Mouse (Mus musculus): ENCODE results near the gene Smad5. TPM values are rescaled to one million over a fixed set of nuclear protein-coding genes. Genes with fewer than 3 reads are reported as not detected.

Gene Smad5
- total RNA-seq, 2 experiments from 2014 or later: 26.3 to 28.0 TPM

DNA sequence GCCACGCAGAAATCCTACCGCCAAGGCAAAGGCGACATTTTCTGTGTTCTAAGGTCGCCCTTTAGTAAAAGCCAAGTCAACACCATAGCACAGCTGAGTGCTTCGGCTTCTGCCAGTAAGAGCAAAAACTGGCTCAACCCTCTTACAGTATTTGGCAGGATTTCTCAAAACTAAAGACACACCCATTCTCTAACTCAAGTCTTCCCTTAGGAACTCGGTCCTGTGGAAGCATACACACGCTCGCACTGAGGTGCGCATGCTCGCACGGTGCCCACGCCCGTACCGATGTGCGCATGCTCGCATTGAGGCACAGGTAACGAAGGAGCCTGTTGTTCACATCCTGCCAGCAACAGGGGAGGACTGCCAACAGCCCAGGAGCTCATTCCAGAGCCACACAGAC is 20.5 kb upstream of the Smad5 start:
- peak; percentile 62 to 69 for DNase-seq (ENCODE audit: low spot score in 2 of 2)
- Histone ChIP-seq H3K27ac (peak overlapping the region; percentile 39; the same call in 1 of the 2 replicates), H3K4me3 (peak overlapping the region; percentile 52)
- no peak for TF ChIP-seq CTCF (conservative IDR thresholded peaks at IDR 0.05)

DNA sequence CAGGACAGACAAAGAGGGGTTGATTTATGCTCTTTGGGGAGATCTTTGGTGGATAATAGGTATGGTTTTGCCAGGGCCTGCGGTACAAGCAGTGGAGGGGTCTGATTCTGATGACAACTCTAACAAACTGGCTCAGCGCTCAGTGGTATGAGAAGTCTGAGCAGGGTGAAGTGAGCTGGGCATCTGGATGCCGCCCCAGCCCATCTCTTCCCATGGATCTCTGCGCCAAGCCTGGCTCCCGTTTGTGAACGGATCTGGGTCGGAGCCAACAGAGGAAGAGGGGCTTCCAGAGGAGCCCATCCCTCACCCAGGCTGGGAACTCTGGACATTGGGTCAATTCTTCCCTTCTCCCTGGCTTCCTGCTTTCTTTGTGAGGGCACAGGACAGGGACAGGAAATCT is 19.5 kb upstream of the Smad5 start:
- H3K4me3 ChIP-seq: no peak overlapping the region
- no peak overlapping the region for H3K27ac ChIP-seq
- no peak for TF ChIP-seq CTCF (conservative IDR thresholded peaks at IDR 0.05)
- DNase-seq (ENCODE audit: low spot score in 2 of 2): no peak

DNA sequence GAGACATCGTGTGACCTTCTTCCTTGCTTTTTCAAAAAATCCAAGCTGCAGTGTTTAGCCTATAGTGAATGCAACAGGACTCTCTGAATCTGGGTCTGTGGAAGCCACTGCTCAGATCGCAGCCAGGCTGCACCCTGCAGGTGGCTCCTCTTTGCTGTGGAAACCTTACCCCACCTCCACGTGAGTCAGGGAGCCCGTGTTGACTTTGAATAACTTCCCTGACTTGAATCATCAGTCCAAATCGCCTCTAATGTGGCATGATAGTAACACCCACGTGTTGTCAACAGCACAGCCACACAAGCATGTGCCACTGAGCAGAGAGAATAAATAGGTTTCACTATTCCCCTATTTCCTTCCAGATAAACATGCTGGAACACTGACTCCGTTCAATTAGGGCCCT is 10.8 kb upstream of the Smad5 start:
- TF ChIP-seq CTCF (conservative IDR thresholded peaks at IDR 0.05): no peak
- no peak overlapping the region for H3K27ac ChIP-seq
- H3K4me3 ChIP-seq: no peak overlapping the region
- no peak for DNase-seq (ENCODE audit: low spot score in 2 of 2)

DNA sequence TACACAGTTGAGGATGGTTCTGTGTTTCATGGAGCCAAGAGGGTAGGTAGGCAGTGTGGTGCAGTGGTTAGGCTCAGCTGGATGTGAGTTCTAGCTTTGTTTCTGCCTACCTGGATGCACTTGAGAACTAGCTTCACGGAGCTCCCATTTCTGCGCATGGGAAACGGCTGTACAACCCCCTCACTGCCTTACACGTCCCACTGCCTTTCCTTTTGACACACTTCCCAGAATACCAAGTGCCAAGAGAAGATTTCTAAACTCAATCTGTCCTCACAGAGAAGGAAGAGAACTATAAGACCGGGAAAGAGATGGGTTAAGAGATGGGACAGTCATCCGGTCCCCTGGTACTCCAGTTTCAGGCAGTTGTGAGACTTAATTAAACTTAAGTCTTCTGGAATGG is 10.2 kb upstream of the Smad5 start:
- DNase-seq (ENCODE audit: low spot score in 2 of 2): no peak
- no peak for TF ChIP-seq CTCF (conservative IDR thresholded peaks at IDR 0.05)
- no peak overlapping the region for H3K27ac ChIP-seq
- no peak overlapping the region for H3K4me3 ChIP-seq

DNA sequence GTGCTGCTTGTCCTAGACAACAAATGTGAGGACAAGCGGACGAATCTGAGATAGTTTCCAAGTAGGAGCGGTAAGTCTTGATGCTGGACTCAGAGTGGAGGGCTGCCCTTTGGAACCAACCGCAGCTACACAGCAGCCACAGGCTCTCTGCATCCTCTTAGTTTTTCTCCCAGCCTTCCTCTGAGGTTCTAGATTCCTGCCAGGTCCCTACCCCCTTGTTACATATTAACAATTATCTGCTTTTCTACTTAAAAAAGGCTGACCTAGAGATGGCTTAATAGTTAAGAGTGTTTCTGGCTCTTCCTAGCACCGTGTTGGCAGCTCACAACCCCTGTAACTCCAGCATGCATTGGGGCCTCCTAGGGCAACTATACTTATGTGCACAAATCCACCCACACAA is 7.1 kb upstream of the Smad5 start:
- DNase-seq (ENCODE audit: low spot score in 2 of 2): no peak
- Histone ChIP-seq H3K27ac (no peak overlapping the region), H3K4me3 (no peak overlapping the region)
- TF ChIP-seq CTCF (conservative IDR thresholded peaks at IDR 0.05): no peak

DNA sequence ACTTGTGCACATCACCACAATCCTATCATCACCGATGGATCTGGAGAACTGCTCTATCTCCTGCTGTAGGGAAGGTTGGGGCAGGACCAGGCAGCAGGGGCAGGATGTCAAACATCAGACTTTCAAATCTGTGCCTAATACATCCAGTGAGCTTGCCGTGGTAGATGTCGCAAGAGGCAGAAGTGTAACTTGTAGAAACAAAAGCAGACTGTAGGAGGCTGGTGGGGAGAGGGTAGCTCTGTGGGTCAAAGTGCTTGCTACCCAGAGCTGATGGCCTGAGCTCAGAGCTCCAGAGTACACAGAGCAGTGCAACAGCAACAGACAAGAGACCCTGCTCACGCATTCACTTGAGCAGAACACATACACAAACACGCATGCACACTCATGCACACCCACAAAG is 6.1 kb upstream of the Smad5 start:
- TF ChIP-seq CTCF (conservative IDR thresholded peaks at IDR 0.05): no peak
- no peak overlapping the region for H3K4me3 ChIP-seq
- DNase-seq (ENCODE audit: low spot score in 2 of 2): no peak
- no peak overlapping the region for H3K27ac ChIP-seq

DNA sequence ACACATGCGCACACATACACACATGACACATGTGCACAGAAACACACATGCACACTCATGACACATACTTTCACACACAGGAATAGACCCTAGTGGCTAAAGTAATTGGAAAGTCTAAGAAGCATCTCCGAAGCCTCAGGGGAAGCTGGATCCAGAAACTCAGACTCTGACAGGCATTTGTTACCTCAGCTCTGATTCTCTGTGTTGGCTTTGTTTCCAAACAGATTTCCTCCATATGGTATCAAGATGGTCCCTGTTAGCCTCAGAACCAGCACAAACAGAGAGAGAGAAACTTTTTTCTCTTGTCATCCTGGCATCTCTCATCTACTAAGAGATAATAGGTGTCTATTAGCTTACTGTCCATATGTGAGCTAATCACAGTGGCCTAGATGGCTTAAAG is 5.6 kb upstream of the Smad5 start:
- H3K27ac ChIP-seq: no peak overlapping the region
- H3K4me3 ChIP-seq: no peak overlapping the region
- TF ChIP-seq CTCF (conservative IDR thresholded peaks at IDR 0.05): no peak
- peak; percentile 27 to 48 for DNase-seq (ENCODE audit: low spot score in 2 of 2)

DNA sequence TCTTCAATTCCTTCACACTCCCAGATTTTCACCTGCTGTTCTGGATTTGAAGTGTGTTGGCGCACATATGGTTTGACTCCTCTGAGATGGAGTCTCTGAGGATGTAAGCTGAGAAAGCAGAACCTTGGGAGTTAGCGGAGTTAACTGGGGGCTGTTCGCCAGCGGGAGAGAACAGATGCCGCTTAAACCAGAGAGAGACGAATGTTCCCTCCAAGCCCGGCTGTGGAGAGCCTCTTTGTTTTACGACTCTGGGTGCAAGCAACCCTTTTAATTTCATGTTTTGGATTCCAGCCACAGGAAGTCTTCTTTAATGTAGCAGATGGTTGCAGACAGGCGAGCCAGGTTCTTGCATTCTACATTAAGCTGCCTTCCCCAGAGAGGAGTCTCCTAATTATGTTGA is 4.4 kb upstream of the Smad5 start:
- Histone ChIP-seq H3K4me3 (no peak overlapping the region), H3K27ac (no peak overlapping the region)
- DNase-seq (ENCODE audit: low spot score in 2 of 2): peak; percentile 61 to 89
- no peak for TF ChIP-seq CTCF (conservative IDR thresholded peaks at IDR 0.05)

DNA sequence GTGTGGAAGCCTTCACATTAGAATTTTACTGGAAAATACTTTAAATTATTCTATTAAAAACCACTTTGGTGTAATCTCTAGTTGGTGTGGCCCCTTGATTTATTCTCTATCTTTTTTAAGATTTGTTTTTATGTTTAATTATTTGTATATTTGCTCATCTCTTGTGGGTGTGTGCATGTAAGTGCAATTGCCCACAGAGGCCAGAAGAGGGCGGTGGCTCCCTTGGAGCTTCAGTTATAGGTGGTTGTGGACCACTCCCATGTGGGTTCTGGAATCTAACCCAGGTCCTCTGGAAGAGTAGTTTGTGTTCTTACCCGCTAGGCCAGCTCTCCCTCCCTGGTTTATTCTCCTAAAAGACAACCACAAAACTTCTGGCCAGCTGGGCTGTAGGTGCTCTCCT is 3.4 kb upstream of the Smad5 start:
- H3K27ac ChIP-seq: no peak overlapping the region
- DNase-seq (ENCODE audit: low spot score in 2 of 2): no peak
- no peak overlapping the region for H3K4me3 ChIP-seq
- peak; percentile 57 for TF ChIP-seq CTCF (conservative IDR thresholded peaks at IDR 0.05)

DNA sequence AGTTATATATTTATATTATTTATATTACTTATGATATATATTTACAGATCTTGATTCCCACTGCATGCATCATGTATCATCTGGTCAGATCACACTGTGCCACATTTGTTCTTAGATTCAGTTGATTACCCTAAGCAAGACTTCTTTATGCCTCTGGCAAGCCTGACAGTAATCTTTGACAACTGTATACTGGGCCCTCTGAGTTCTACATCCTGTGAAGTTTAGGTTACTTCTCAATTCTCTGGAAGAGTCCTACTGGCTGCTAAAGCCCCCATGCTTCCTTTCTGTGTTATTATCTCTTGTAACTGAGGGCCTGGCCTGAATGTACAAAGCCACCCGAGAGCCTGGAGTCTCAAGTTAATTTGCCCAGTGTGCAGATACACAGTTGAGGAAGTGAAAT is 1.8 kb upstream of the Smad5 start:
- no peak overlapping the region for H3K27ac ChIP-seq
- no peak overlapping the region for H3K4me3 ChIP-seq
- no peak for DNase-seq (ENCODE audit: low spot score in 2 of 2)
- no peak for TF ChIP-seq CTCF (conservative IDR thresholded peaks at IDR 0.05)

DNA sequence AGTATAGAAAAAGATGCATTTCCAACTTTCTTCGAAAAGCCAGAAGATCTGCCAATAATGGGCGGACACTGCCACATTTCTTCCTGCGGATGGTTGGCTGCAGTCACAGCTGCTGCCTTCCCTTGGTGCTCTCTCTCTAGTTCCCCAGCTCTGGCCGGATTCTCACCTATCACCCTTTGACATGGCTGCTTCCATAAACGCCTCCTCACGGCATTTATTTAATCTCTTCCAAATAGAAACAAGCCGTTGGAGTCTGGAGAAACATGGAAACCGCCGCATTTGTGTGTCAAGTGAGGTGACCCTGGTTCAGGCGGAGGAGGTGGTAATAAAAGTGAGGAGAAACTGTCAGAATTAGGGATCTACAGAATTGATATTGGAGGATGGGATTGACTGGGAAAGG is 886 bp upstream of the Smad5 start:
- Histone ChIP-seq H3K27ac (no peak overlapping the region), H3K4me3 (no peak overlapping the region)
- DNase-seq (ENCODE audit: low spot score in 2 of 2): no peak
- no peak for TF ChIP-seq CTCF (conservative IDR thresholded peaks at IDR 0.05)

DNA sequence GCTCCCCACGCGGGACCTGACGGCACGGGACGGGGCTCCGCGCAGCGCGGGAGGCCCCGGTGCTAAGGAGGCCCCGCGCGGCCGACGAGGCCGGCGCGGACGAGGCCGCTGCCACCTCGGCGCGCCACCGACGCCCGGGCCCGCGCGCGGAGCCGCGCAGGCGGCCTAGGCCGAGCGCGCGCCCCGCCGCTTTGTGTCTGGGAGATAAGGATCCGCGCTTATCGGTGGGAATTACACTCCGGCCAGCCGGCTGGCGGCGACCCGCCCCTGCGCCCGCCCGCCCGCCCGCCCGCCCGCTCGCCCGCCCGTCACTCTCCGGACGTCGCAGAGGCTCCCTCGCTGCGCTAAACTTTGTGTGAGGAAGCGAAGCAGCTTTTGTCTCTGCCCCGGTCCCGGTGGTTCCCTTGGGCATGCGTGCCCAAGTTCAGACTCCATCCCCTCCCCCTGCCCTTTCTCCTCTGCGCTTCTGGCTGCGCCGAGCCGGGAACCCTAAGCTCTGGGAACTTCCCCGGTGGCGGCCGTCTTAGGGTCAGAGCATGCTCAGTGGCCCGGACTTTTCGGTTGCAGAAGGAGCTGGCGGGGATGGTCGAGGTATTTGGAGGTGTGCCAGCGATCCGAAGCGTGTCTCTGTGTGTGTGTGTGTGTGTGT is 536 bp downstream of the Smad5 start:
- TF ChIP-seq CTCF (conservative IDR thresholded peaks at IDR 0.05): no peak
- H3K4me3 ChIP-seq: peak overlapping the region; percentile 83
- peak overlapping the region; percentile 98 for H3K27ac ChIP-seq
- peak; percentile 42 to 43 for DNase-seq (ENCODE audit: low spot score in 2 of 2)

DNA sequence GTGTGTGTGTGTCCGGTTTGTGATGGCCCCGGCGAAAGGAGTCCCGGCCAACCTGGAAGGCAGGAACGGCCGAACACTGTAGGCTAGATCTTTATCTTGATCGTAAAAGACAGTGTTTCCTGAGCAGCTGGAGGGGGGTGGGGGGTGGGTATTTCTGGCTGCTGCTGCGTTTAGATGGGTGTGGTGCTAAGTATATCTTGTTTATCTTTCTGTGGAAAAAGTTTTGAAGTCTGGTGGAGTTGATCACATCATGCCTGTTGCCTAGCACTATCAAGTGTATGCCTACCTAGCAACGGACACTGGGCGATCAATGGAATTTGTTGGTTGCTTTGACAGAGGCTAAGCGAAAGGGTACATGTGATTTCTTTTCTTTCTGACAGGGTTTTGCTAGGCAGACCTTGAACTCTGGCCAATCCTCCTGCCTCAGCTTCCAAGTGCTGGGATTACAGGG is 1.1 kb downstream of the Smad5 start:
- Histone ChIP-seq H3K27ac (peak overlapping the region; percentile 98; the same call in 1 of the 2 replicates), H3K4me3 (peak overlapping the region; percentile 83)

DNA sequence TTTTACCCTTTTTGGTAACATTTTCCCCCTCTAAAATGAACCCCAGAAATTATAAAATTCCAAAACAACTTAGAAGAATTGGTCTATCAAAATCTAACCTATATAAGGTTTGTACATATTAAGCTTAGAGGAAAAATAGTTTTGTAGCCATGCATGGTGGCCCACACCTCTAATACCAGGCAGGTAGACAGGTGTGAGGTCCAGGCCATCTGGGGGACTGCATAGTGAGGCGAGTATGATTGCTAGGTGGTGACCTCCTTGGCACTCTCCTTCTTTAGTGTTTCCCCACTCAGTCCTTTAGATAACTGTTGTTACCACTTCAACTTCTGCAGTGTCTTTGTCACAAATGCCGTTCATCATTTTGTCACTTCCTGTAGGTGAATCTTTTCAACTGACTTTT is 1.8 kb downstream of the Smad5 start:
- Histone ChIP-seq H3K27ac (peak overlapping the region; percentile 98; the same call in 1 of the 2 replicates), H3K4me3 (peak overlapping the region; percentile 83)
- TF ChIP-seq CTCF (conservative IDR thresholded peaks at IDR 0.05): no peak
- DNase-seq (ENCODE audit: low spot score in 2 of 2): no peak

More for the DNA sequence above, 1.1 kb downstream of the Smad5 start:
- no peak for TF ChIP-seq CTCF (conservative IDR thresholded peaks at IDR 0.05)
- no peak for DNase-seq (ENCODE audit: low spot score in 2 of 2)
